9 mouse cellular contexts compared by ENCODE assay signal in the genomic region with DNA sequence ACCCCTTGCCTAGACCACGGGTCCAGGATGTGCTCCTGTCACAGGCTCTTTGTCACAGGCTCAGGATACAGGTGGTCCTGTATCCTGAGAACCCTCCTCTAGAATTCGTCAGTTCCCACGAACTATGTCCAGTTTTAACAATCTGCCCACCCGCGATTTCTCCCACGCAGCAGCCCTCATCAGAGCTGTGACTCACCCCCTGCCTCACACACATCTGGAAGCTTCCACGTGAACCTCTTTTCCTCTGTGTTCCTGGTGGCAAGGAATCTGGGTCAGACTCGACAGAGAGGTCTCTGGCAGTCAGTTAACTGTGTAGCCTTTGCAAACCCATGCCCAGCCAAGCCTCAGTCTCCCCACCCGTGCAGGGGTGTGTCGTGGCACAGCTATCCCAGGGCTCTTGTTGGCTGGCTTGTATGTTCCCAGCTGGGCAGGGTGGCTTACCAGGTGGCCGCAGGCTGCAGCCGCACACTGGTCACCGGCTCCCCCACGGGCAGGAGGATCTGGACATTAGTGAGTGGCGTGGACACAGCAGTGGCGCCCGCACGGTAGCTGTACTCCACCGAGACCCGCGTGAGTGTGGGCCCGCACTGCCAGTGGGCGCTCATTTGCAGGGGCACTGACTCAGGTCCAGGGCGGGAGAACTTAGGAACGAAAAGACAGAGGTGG. TPM values are rescaled to one million over a fixed set of nuclear protein-coding genes. Genes with fewer than 3 reads are reported as not detected.
DNase-seq lines count a peak whose midpoint lies in the region; ATAC-seq and TF ChIP-seq lines count a peak whose summit lies in the region.
"Had no signal": no experiment of that assay in that cellular context is flagged by ENCODE, and none has a peak within 500 bp of the region (broad histone marks: within the 10 kb centered on the region; RNA-seq: fewer than 3 reads in every experiment).

No protein-coding gene starts in this region.

- TF ChIP-seq CTCF in hindbrain, postnatal 0 days (IDR thresholded peaks at IDR 0.05; ENCODE audit: low read depth) = no peak

- DNase-seq in kidney, adult 8-10 months = no peak
- no peak for DNase-seq in embryonic facial prominence, embryonic 14.5 days (ENCODE audit: low spot score)
- no peak for DNase-seq in hindbrain, postnatal 0 days (ENCODE audit: low spot score)
- DNase-seq in spleen, adult 12 weeks (ENCODE audit: low spot score) = no peak
- DNase-seq in gastrocnemius, postnatal 25 days = no peak
- no peak for DNase-seq in lung, postnatal 14 days

- peaks cover 25% of the 10 kb centered on the region for H3K27me3 ChIP-seq in kidney, embryonic 14.5 days (ENCODE audit: control insufficient read depth, insufficient read depth, low read length)
- H3K27me3 ChIP-seq in embryonic facial prominence, embryonic 14.5 days (replicated peaks; ENCODE audit: control insufficient read depth, insufficient read depth, low read length) = peaks cover 27% of the 10 kb centered on the region
- no peaks in the 10 kb centered on the region for H3K27me3 ChIP-seq in hindbrain, postnatal 0 days (ENCODE audit: insufficient read depth, low read length)
- H3K27me3 ChIP-seq in midbrain, embryonic 13.5 days = peaks cover 32% of the 10 kb centered on the region

- H3K36me3 ChIP-seq in kidney, embryonic 14.5 days (ENCODE audit: control insufficient read depth, insufficient read depth, low read length) = no peaks in the 10 kb centered on the region
- H3K36me3 ChIP-seq in embryonic facial prominence, embryonic 14.5 days (ENCODE audit: control insufficient read depth, insufficient read depth, low read length) = no peaks in the 10 kb centered on the region
- H3K36me3 ChIP-seq in hindbrain, postnatal 0 days (ENCODE audit: insufficient read depth, low read length) = peaks cover 5% of the 10 kb centered on the region
- H3K36me3 ChIP-seq in midbrain, embryonic 13.5 days = peaks cover 45% of the 10 kb centered on the region

- peak; percentile 40; the same call in 1 of the 2 replicates for ATAC-seq in kidney, embryonic 14.5 days (ENCODE audit: low FRiP score, low TSS enrichment)
- no peak for ATAC-seq in embryonic facial prominence, embryonic 14.5 days (ENCODE audit: low read depth)
- peak; percentile 8; the same call in 1 of the 2 replicates for ATAC-seq in hindbrain, postnatal 0 days
- ATAC-seq in midbrain, embryonic 13.5 days = peak; percentile 21; the same call in 1 of the 2 replicates

- WGBS in kidney, embryonic 14.5 days = 36% methylated on average over 25 of the region's 25 CpGs
- WGBS in embryonic facial prominence, embryonic 14.5 days = 32% methylated on average over 25 of the region's 25 CpGs
- 41% methylated on average over 25 of the region's 25 CpGs for WGBS in hindbrain, postnatal 0 days
- 38% methylated on average over 25 of the region's 25 CpGs for WGBS in midbrain, embryonic 13.5 days

- peak overlapping the region; percentile 31; the same call in 1 of the 2 replicates for H3K4me2 ChIP-seq in kidney, embryonic 14.5 days (replicated peaks; ENCODE audit: low read depth, low read length)
- H3K4me2 ChIP-seq in embryonic facial prominence, embryonic 14.5 days (ENCODE audit: low read depth, low read length) = peak overlapping the region; percentile 46
- H3K4me2 ChIP-seq in hindbrain, postnatal 0 days (ENCODE audit: low read depth, low read length) = peak overlapping the region; percentile 44; the same call in 1 of the 2 replicates
- H3K4me2 ChIP-seq in midbrain, embryonic 13.5 days (replicated peaks) = peak overlapping the region; percentile 51

- H3K4me1 ChIP-seq in kidney, embryonic 14.5 days (ENCODE audit: control insufficient read depth, insufficient read depth, low read length) = no peaks in the 10 kb centered on the region
- H3K4me1 ChIP-seq in embryonic facial prominence, embryonic 14.5 days (ENCODE audit: control insufficient read depth, insufficient read depth, low read length) = no peaks in the 10 kb centered on the region
- peaks cover 8% of the 10 kb centered on the region; the same call in 1 of the 2 replicates for H3K4me1 ChIP-seq in hindbrain, postnatal 0 days (ENCODE audit: insufficient read depth, low read length)
- peaks cover 12% of the 10 kb centered on the region for H3K4me1 ChIP-seq in midbrain, embryonic 13.5 days (replicated peaks)

- H3K9ac ChIP-seq in kidney, embryonic 14.5 days (ENCODE audit: low read depth, low read length) = no peak overlapping the region
- H3K9ac ChIP-seq in embryonic facial prominence, embryonic 14.5 days (ENCODE audit: low read depth, low read length) = no peak overlapping the region; the same call in 1 of the 2 replicates
- H3K9ac ChIP-seq in hindbrain, postnatal 0 days (replicated peaks; ENCODE audit: low read length) = no peak overlapping the region
- H3K9ac ChIP-seq in midbrain, embryonic 13.5 days (replicated peaks) = no peak overlapping the region; the same call in 1 of the 2 replicates

- no peak overlapping the region for H3K27ac ChIP-seq in kidney, embryonic 14.5 days (ENCODE audit: low read depth, low read length)
- H3K27ac ChIP-seq in embryonic facial prominence, embryonic 14.5 days (replicated peaks; ENCODE audit: low read depth, low read length) = no peak overlapping the region
- H3K27ac ChIP-seq in hindbrain, postnatal 0 days = no peak overlapping the region
- H3K27ac ChIP-seq in midbrain, embryonic 13.5 days = no peak overlapping the region

- no peaks in the 10 kb centered on the region for H3K9me3 ChIP-seq in kidney, embryonic 14.5 days (ENCODE audit: control insufficient read depth, low read length)
- H3K9me3 ChIP-seq in embryonic facial prominence, embryonic 14.5 days (ENCODE audit: control insufficient read depth, low read length) = no peaks in the 10 kb centered on the region
- no peaks in the 10 kb centered on the region for H3K9me3 ChIP-seq in hindbrain, postnatal 0 days (ENCODE audit: low read length)
- no peaks in the 10 kb centered on the region for H3K9me3 ChIP-seq in midbrain, embryonic 13.5 days

- peak overlapping the region; percentile 13; the same call in 1 of the 2 replicates for H3K4me3 ChIP-seq in kidney, embryonic 14.5 days (ENCODE audit: low read length)
- no peak overlapping the region for H3K4me3 ChIP-seq in embryonic facial prominence, embryonic 14.5 days (ENCODE audit: low read depth, low read length)
- H3K4me3 ChIP-seq in hindbrain, postnatal 0 days (ENCODE audit: low read length) = no peak overlapping the region
- no peak overlapping the region; the same call in 1 of the 2 replicates for H3K4me3 ChIP-seq in midbrain, embryonic 13.5 days (replicated peaks)
- H3K4me3 ChIP-seq: myocyte had no signal

RNA-seq across cellular contexts. Expression of gene B3gnt3, which starts 7.7 kb away (rescaled TPM):
- polyA plus RNA-seq in kidney, embryonic 14.5 days (2014; fragmentation: Nextera tagmentation; extraction: Ambion mirVana) = 1.1 and 1.6 TPM in 2 replicates
- 0.84 and 0.87 TPM in 2 replicates for polyA plus RNA-seq in embryonic facial prominence, embryonic 14.5 days (2014; fragmentation: Nextera tagmentation; extraction: Ambion mirVana)
- total RNA-seq in hindbrain, postnatal 0 days (2014; rRNA removed) = 0.42 and 0.50 TPM in 2 replicates
- polyA plus RNA-seq in hindbrain, postnatal 0 days (2015; fragmentation: Nextera tagmentation; extraction: Ambion mirVana) = 0.52 and 0.60 TPM in 2 replicates
- polyA plus RNA-seq in midbrain, embryonic 13.5 days (2015; fragmentation: Nextera tagmentation; extraction: Ambion mirVana) = 0.28 and 0.31 TPM in 2 replicates
- 1 to 10 TPM; 1.5 to 3.8 TPM for total RNA-seq in gastrocnemius, postnatal 25 days (2021)

RNA-seq across cellular contexts. Expression of gene Fcho1, which starts 16.2 kb away (rescaled TPM):
- polyA plus RNA-seq in kidney, embryonic 14.5 days (2014; fragmentation: Nextera tagmentation; extraction: Ambion mirVana) = 5.5 and 6.5 TPM in 2 replicates
- polyA plus RNA-seq in embryonic facial prominence, embryonic 14.5 days (2014; fragmentation: Nextera tagmentation; extraction: Ambion mirVana) = 2.6 and 2.7 TPM in 2 replicates
- 84.2 and 99.0 TPM in 2 replicates for total RNA-seq in hindbrain, postnatal 0 days (2014; rRNA removed)
- 62.2 and 65.8 TPM in 2 replicates for polyA plus RNA-seq in hindbrain, postnatal 0 days (2015; fragmentation: Nextera tagmentation; extraction: Ambion mirVana)
- polyA plus RNA-seq in midbrain, embryonic 13.5 days (2015; fragmentation: Nextera tagmentation; extraction: Ambion mirVana) = 63.9 and 65.5 TPM in 2 replicates
- total RNA-seq in gastrocnemius, postnatal 25 days (2021) = not detected
- polyA plus RNA-seq: myocyte had no signal

RNA-seq across cellular contexts. Expression of gene Insl3, which starts 20.3 kb away (rescaled TPM):
- polyA plus RNA-seq in kidney, embryonic 14.5 days (2014; fragmentation: Nextera tagmentation; extraction: Ambion mirVana) = 1.2 TPM in 1 of 2 replicates, not detected in the other
- polyA plus RNA-seq in embryonic facial prominence, embryonic 14.5 days (2014; fragmentation: Nextera tagmentation; extraction: Ambion mirVana) = 1.0 TPM in 1 of 2 replicates, not detected in the other
- total RNA-seq in hindbrain, postnatal 0 days (2014; rRNA removed) = not detected in 2 replicates
- 1.7 and 3.4 TPM in 2 replicates for polyA plus RNA-seq in hindbrain, postnatal 0 days (2015; fragmentation: Nextera tagmentation; extraction: Ambion mirVana)
- 0.70 and 0.79 TPM in 2 replicates for polyA plus RNA-seq in midbrain, embryonic 13.5 days (2015; fragmentation: Nextera tagmentation; extraction: Ambion mirVana)
- total RNA-seq in gastrocnemius, postnatal 25 days (2021) = 1 to 10 TPM in 1 of 2 experiments, under 1 TPM in 1; 0.49 to 2.7 TPM

RNA-seq across cellular contexts. Expression of gene Jak3, which starts 33.2 kb away (rescaled TPM):
- polyA plus RNA-seq in kidney, embryonic 14.5 days (2014; fragmentation: Nextera tagmentation; extraction: Ambion mirVana) = 3.0 and 5.2 TPM in 2 replicates
- polyA plus RNA-seq in embryonic facial prominence, embryonic 14.5 days (2014; fragmentation: Nextera tagmentation; extraction: Ambion mirVana) = 4.8 and 5.2 TPM in 2 replicates
- total RNA-seq in hindbrain, postnatal 0 days (2014; rRNA removed) = 14.8 and 15.3 TPM in 2 replicates
- 7.3 and 7.4 TPM in 2 replicates for polyA plus RNA-seq in hindbrain, postnatal 0 days (2015; fragmentation: Nextera tagmentation; extraction: Ambion mirVana)
- 2.5 and 2.7 TPM in 2 replicates for polyA plus RNA-seq in midbrain, embryonic 13.5 days (2015; fragmentation: Nextera tagmentation; extraction: Ambion mirVana)
- 1 to 10 TPM; 1.9 to 3.0 TPM for total RNA-seq in gastrocnemius, postnatal 25 days (2021)

RNA-seq across cellular contexts. Expression of gene Unc13a, which starts 37.7 kb away (rescaled TPM):
- polyA plus RNA-seq in kidney, embryonic 14.5 days (2014; fragmentation: Nextera tagmentation; extraction: Ambion mirVana) = 0.50 and 0.53 TPM in 2 replicates
- 1.1 and 1.4 TPM in 2 replicates for polyA plus RNA-seq in embryonic facial prominence, embryonic 14.5 days (2014; fragmentation: Nextera tagmentation; extraction: Ambion mirVana)
- total RNA-seq in hindbrain, postnatal 0 days (2014; rRNA removed) = 81.4 and 89.1 TPM in 2 replicates
- 16.8 and 16.9 TPM in 2 replicates for polyA plus RNA-seq in hindbrain, postnatal 0 days (2015; fragmentation: Nextera tagmentation; extraction: Ambion mirVana)
- 17.1 and 18.5 TPM in 2 replicates for polyA plus RNA-seq in midbrain, embryonic 13.5 days (2015; fragmentation: Nextera tagmentation; extraction: Ambion mirVana)
- under 1 TPM in 1 of 2 experiments, not detected in 1; 0.29 TPM for total RNA-seq in gastrocnemius, postnatal 25 days (2021)
